Mouse (Mus musculus) limb, embryonic 15.5 days (tissue): ENCODE data around the gene Idh3b. TPM values are rescaled to one million over a fixed set of nuclear protein-coding genes. Genes with fewer than 3 reads are reported as not detected.

Experiments used
- ATAC-seq: fragments of 200-750 bp; cut with Nextera tagmentation; 2 replicates; pipeline ENCODE4 v1.8.0; 2017; ENCODE audit warnings: low read depth, moderate TSS enrichment; ENCODE audit not compliant: insufficient number of reproducible peaks, low FRiP score, low TSS enrichment
- H3K27ac ChIP-seq: fragments of 300-500 bp; sonication (generic); 2 replicates; pipeline ENCODE4 v1.5.1; 2015; ENCODE audit warnings: moderate library complexity, mild to moderate bottlenecking, inconsistent platforms
- H3K27me3 ChIP-seq: fragments of 300-500 bp; sonication (generic); 2 replicates; pipeline ENCODE4 v1.6.1; 2015; ENCODE audit warnings: inconsistent platforms
- H3K36me3 ChIP-seq: fragments of 300-500 bp; sonication (generic); 2 replicates; pipeline ENCODE4 v1.6.1; 2015; ENCODE audit warnings: inconsistent platforms
- H3K4me1 ChIP-seq: fragments of 300-500 bp; sonication (generic); 2 replicates; pipeline ENCODE4 v1.6.1; 2015; ENCODE audit warnings: inconsistent platforms
- H3K4me2 ChIP-seq: fragments of 300-500 bp; sonication (generic); 2 replicates; pipeline ENCODE4 v1.6.1; 2015; ENCODE audit warnings: mild to moderate bottlenecking, inconsistent platforms
- H3K4me3 ChIP-seq: fragments of 300-500 bp; sonication (generic); 2 replicates; pipeline ENCODE4 v1.5.1; 2015; ENCODE audit warnings: mild to moderate bottlenecking, inconsistent platforms
- H3K9ac ChIP-seq: fragments of 300-500 bp; sonication (generic); 2 replicates; pipeline ENCODE4 v1.6.1; 2015; ENCODE audit warnings: inconsistent platforms
- H3K9me3 ChIP-seq: fragments of 300-500 bp; sonication (generic); 2 replicates; pipeline ENCODE4 v1.6.1; 2016; ENCODE audit warnings: inconsistent platforms
- WGBS: fragments of 180-500 bp; shearing (Covaris S2); methylation state at CpG from one replicate; pipeline ENCODE4 v1.1.7; 2015; 5-methylcytosine and 5-hydroxymethylcytosine counted together
- polyA plus RNA-seq: library from polyadenylated mRNA; unstranded; fragments of >200 nt; fragmentation: Nextera tagmentation; extraction: Ambion mirVana; gene quantifications from 2 replicates; pipeline ENCODE4 v1.2.1, GENCODE M21; 2015

The Idh3b gene
- polyA plus RNA-seq, result 144 and 154 TPM in 2 replicates

DNA sequence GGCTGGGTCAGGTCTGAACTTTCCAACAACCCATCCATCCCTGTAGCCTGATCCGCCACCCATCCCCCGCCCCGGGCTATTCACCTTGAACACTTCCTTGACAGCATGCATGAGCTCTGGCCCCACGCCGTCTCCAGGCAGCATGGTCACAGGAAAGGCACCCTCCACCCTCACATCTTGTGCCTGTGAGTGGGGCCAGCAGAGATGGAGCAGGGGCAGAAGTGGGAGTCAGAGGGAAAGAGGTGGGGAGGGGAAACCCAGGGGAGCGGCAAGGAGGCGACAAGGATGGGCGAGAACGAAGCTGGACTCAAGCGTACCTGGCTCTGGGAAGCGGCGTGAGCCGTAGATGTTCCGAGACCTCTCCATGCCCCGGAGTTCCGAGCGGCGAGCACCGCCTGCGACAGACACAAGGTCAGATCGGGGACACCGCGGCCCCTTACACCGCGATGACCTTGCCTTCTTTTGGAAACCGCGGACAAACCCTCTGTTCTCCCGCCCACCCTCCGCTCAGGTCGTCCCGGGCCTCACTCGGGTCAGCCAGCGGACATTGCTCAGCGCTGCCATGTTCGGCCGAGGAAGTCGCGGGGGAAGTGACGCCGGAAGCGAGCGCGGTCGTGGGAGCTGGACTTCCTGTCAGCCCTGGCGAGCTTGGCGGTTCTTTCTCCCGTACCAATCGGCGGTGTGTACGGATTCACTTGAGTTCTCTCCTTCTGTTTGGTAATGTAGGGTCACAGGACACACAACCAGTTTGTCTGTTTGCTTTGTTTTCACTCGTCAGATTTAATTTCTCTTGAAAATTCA, at the start of gene Idh3b:
TSS of gene Idh3b (minus strand) at position 694 of the 801 bp plus-strand sequence.
- peak; percentile 81 for ATAC-seq
- peaks cover 12% of the 10 kb centered on the region for H3K4me1 ChIP-seq
- H3K36me3 ChIP-seq, result peaks cover 28% of the 10 kb centered on the region
- H3K27me3 ChIP-seq, result no peaks in the 10 kb centered on the region
- no peaks in the 10 kb centered on the region for H3K9me3 ChIP-seq
- H3K4me2 ChIP-seq, result peak within 1 kb of the TSS; percentile 92
- H3K27ac ChIP-seq, result peak within 1 kb of the TSS; percentile 54
- WGBS, result under 1% methylated on average over 51 of the region's 51 CpGs
- H3K9ac ChIP-seq, result peak within 1 kb of the TSS; percentile 82
- peak within 1 kb of the TSS; percentile 85 for H3K4me3 ChIP-seq

DNA sequence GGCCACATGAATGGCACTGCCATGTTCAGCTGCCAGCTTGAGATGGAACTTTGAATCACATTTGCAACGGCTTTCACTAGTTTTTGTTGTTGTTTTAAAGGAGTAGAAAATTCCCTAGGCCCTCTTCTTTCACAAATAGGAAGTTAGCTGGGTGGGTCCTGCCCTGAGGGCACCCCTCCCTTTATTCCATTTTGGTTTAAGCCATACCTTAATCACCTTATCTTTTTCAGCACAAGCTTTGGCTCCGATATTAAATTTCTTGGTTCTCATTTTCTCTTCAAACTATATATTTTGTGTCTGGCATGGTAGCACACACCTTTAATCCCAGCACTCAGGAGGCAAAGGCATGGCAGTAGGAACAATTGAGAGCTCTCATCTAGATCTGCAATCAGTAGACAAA, 45.2 kb upstream of the Idh3b start:
- Histone ChIP-seq H3K36me3 (no peaks in the 10 kb centered on the region), H3K4me3 (no peak overlapping the region), H3K9ac (no peak overlapping the region), H3K4me2 (no peak overlapping the region), H3K27ac (no peak overlapping the region), H3K27me3 (no peaks in the 10 kb centered on the region), H3K9me3 (peaks cover 4% of the 10 kb centered on the region; the same call in 1 of the 2 replicates), H3K4me1 (no peaks in the 10 kb centered on the region)
- no peak for ATAC-seq
- 84% methylated on average over 2 of the region's 2 CpGs for WGBS

- Histone ChIP-seq H3K36me3 (no peaks in the 10 kb centered on the region), H3K4me2 (no peak overlapping the region), H3K4me3 (no peak overlapping the region), H3K9ac (no peak overlapping the region), H3K9me3 (peaks cover 4% of the 10 kb centered on the region; the same call in 1 of the 2 replicates), H3K4me1 (no peaks in the 10 kb centered on the region), H3K27me3 (no peaks in the 10 kb centered on the region), H3K27ac (no peak overlapping the region)
- ATAC-seq, result no peak
- WGBS, result 86% methylated on average over 1 of the region's 1 CpGs
Measured at GRCm38 (mm10) chr2:130327057-130327456, 42.7 kb upstream of the Idh3b start.

GRCm38 (mm10) chr2:130303014-130303413, 18.7 kb upstream of the Idh3b start:
- WGBS, result 64% methylated on average over 4 of the region's 4 CpGs
- Histone ChIP-seq H3K4me1 (no peaks in the 10 kb centered on the region), H3K9ac (no peak overlapping the region), H3K9me3 (no peaks in the 10 kb centered on the region), H3K27me3 (no peaks in the 10 kb centered on the region), H3K4me2 (no peak overlapping the region), H3K4me3 (no peak overlapping the region), H3K36me3 (peaks cover 32% of the 10 kb centered on the region), H3K27ac (no peak overlapping the region)
- no peak for ATAC-seq

DNA sequence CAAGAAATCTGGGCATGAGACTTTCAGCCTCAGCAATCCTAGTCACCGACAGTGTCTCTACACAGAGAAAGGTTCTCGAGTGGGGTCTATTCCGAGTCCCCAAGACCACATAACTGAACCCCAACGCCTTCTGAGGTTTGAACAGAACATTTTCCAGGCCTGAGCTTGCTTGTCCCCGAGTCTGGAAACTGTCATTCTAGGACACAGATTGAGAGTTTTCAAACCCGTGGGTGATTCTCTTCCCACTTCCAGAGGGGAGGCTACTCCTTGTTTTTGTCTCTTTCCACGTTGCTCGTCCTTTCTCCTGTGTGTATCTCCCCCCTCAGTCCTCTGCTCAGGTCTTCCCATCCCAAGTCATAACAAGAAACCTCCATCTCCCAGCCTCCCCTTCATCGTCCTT, 13.2 kb upstream of the Idh3b start:
- ATAC-seq, result no peak
- H3K9me3 ChIP-seq, result no peaks in the 10 kb centered on the region
- no peak overlapping the region for H3K4me3 ChIP-seq
- no peak overlapping the region for H3K9ac ChIP-seq
- no peaks in the 10 kb centered on the region for H3K36me3 ChIP-seq
- WGBS, result 80% methylated on average over 9 of the region's 9 CpGs
- H3K27ac ChIP-seq, result no peak overlapping the region
- H3K4me2 ChIP-seq, result no peak overlapping the region
- H3K4me1 ChIP-seq, result peaks cover 32% of the 10 kb centered on the region
- H3K27me3 ChIP-seq, result peaks cover 22% of the 10 kb centered on the region

GRCm38 (mm10) chr2:130296134-130296745, 11.9 kb upstream of the Idh3b start:
- Histone ChIP-seq H3K4me2 (peak overlapping the region; percentile 88), H3K27me3 (peaks cover 25% of the 10 kb centered on the region), H3K9me3 (no peaks in the 10 kb centered on the region), H3K27ac (peak overlapping the region; percentile 77; the same call in 1 of the 2 replicates), H3K36me3 (no peaks in the 10 kb centered on the region), H3K4me1 (peaks cover 37% of the 10 kb centered on the region), H3K4me3 (peak overlapping the region; percentile 76), H3K9ac (peak overlapping the region; percentile 66)
- WGBS, result 4% methylated on average over 20 of the region's 20 CpGs
- no peak for ATAC-seq

DNA sequence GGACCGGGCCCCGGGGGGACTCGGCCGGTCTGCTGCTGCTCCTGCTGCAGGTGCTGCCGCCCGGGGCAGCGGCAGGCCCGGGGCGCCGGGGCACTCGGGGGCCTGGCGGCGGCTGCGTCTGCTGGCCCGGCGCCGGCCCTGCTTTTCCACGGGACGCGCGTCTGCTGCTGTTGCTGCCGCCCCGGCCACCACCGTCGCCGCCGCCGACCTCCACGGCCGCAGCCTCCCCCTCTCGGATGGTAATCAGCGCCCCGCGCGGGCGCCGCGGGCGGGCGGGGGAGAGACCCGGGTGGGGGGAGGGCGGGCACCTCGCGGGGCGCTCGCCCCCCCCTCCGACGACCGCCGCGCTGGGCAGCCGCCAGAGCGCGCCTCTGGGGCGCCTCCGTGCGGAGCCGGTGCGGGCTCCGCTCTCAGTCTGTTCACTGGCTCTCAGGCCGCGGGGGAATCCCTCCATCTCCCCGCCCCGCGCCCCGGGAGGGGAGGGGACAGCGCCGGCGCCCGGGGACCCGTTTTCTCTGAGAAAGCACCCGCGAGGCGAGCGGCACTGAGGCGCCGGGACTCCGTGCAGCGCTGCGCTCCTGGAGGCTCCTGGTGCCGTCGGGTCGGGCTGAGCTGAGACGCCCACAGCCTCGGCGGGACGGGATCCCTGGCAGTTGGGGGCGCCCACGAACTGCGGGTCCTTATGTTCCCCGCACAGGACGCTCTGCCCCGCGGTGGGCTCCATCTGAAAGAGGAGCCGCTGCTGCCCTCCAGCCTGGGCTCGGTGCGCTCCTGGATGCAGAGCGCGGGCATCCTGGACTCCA, 11.2 kb upstream of the Idh3b start:
- Histone ChIP-seq H3K9ac (peak overlapping the region; percentile 66), H3K4me3 (peak overlapping the region; percentile 76), H3K27ac (peak overlapping the region; percentile 77), H3K4me1 (peaks cover 37% of the 10 kb centered on the region), H3K36me3 (no peaks in the 10 kb centered on the region), H3K4me2 (peak overlapping the region; percentile 88), H3K27me3 (peaks cover 25% of the 10 kb centered on the region), H3K9me3 (no peaks in the 10 kb centered on the region)
- WGBS, result under 1% methylated on average over 50 of the region's 99 CpGs
- ATAC-seq, result peak; percentile 32; the same call in 1 of the 2 replicates

- peak within 1 kb of the TSS; percentile 66 for H3K9ac ChIP-seq
- H3K9me3 ChIP-seq, result no peaks in the 10 kb centered on the region
- peak within 1 kb of the TSS; percentile 76 for H3K4me3 ChIP-seq
- ATAC-seq, result peak; percentile 50; the same call in 1 of the 2 replicates
- peak within 1 kb of the TSS; percentile 77 for H3K27ac ChIP-seq
- WGBS, result 1% methylated on average over 21 of the region's 39 CpGs
- peaks cover 25% of the 10 kb centered on the region for H3K27me3 ChIP-seq
- no peaks in the 10 kb centered on the region for H3K36me3 ChIP-seq
- H3K4me2 ChIP-seq, result peak within 1 kb of the TSS; percentile 88
- peaks cover 37% of the 10 kb centered on the region for H3K4me1 ChIP-seq
Measured at GRCm38 (mm10) chr2:130294936-130295277, 10.6 kb upstream of the Idh3b start, which contains the start of gene Ebf4. Ebf4 (plus strand) TSS chr2:130295169.

DNA sequence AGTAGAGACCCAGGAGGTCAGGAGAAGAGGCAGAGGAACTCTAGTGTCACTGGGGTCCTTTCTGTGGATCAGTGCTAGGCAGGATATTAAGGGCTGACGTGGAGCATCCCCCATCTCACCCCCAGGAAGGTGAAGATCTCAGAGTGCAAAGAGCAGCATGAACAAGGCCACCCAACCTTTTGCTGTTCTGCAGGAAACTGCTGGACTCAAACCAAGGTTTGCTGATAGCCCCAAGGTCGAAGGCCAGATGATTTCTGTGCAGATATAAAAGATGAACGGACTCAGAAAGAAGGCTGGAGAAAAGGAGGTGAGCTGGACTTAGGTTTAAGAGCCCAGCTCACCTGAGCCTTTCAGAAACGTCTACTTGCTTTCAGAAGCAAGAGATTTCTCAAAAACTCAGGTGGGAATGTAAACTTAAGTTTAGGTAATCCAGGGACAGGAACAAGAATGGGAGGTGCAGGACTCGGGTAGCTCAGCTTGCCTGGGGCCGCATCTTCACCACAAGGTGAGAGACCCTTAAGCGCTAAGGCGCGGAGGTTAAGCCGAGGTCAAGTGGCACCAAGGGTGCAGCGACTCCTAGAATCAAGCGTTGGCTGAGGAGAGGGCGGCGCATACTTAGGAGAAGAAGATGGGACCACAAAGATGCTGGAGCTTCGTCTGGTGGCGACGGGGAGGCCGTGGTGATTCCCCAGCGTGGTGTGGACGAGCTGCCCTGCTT, 10.0 kb upstream of the Idh3b start:
- Histone ChIP-seq H3K4me1 (peaks cover 37% of the 10 kb centered on the region), H3K4me3 (peak overlapping the region; percentile 76), H3K9ac (peak overlapping the region; percentile 66), H3K4me2 (peak overlapping the region; percentile 88), H3K36me3 (no peaks in the 10 kb centered on the region), H3K27me3 (peaks cover 25% of the 10 kb centered on the region), H3K9me3 (no peaks in the 10 kb centered on the region), H3K27ac (no peak overlapping the region)
- WGBS, result 8% methylated on average over 20 of the region's 20 CpGs
- ATAC-seq, result no peak

DNA sequence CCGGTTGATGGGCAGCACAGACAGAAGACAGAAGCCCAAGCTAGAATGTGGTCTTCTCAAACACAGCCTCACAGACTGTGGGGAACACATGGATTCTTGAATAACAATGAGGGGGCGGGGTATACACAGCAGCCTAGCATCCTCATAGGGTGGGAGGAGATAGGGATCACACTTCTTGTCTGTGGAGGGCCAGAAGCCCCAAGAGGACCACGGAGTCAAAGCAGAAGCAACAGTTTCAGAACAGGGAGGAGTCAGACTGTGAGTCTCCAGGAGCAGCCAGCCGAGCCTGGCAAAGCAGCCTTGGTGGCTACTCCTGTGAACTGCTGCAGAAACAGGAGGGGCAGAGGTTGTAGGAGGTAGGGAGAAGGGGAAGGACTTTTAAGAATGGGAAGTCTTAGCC, 9.1 kb upstream of the Idh3b start:
- no peak overlapping the region for H3K4me2 ChIP-seq
- H3K9ac ChIP-seq, result no peak overlapping the region
- H3K4me1 ChIP-seq, result peaks cover 37% of the 10 kb centered on the region
- H3K36me3 ChIP-seq, result no peaks in the 10 kb centered on the region
- peaks cover 25% of the 10 kb centered on the region for H3K27me3 ChIP-seq
- 5% methylated on average over 4 of the region's 4 CpGs for WGBS
- ATAC-seq, result 0 out of 2 replicates have a peak, but pooled peaks have one; percentile 30
- H3K4me3 ChIP-seq, result no peak overlapping the region
- no peak overlapping the region for H3K27ac ChIP-seq
- no peaks in the 10 kb centered on the region for H3K9me3 ChIP-seq

DNA sequence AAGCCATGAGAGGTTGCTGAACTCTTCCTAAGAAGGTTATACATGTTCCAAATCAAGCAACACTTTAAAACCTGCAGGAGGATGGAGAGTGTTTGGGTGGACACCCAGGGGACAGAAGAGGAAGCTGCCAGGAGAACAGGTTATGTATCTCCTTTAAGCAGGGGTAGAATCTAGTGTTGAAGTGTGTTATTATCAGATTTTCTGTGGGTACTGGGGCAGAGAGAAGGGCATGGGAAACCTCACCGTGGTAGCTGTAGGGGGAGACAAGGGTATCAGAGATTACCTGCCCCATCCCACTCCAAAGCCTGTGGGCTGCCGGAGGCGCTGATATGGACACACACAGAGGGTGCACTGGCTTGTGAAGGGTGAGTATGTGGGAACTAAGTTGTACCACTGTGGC, 8.7 kb upstream of the Idh3b start:
- Histone ChIP-seq H3K27ac (no peak overlapping the region), H3K27me3 (peaks cover 25% of the 10 kb centered on the region), H3K36me3 (no peaks in the 10 kb centered on the region), H3K9ac (no peak overlapping the region), H3K9me3 (no peaks in the 10 kb centered on the region), H3K4me1 (peaks cover 37% of the 10 kb centered on the region), H3K4me3 (no peak overlapping the region), H3K4me2 (no peak overlapping the region)
- ATAC-seq, result no peak
- 34% methylated on average over 3 of the region's 3 CpGs for WGBS
